Mouse (Mus musculus): ENCODE measurements at regions not wholly inside any gene's neighbourhood (a gene's known extent, or its start where the extent isn't known, plus 50 kb on each side); places are given as distances from the start of the nearest gene placed in this dataset.
"Not testable (repeated sequence)": the region's sequence is repeated elsewhere in the genome, so short reads cannot be mapped to it uniquely, and the experiment has no call there.

- Histone ChIP-seq H3K9me3 (no peaks in the 10 kb centered on the region), H3K4me3 (replicated peaks) (no peak overlapping the region), H3K27ac (no peak overlapping the region), H3K9ac (replicated peaks) (no peak overlapping the region), H3K4me1 (replicated peaks) (peaks cover 11% of the 10 kb centered on the region), H3K27me3 (no peaks in the 10 kb centered on the region), H3K4me2 (no peak overlapping the region), H3K36me3 (no peaks in the 10 kb centered on the region)
- 69% methylated on average over 14 of the region's 14 CpGs for WGBS
- no peak for ATAC-seq (ENCODE audit: insufficient number of reproducible peaks, insufficient read depth, low FRiP score, low TSS enrichment, low read depth)
Measured at GRCm38 (mm10) chr3:8035091-8035729, 1415.0 kb upstream of the 1700008P02Rik start.

DNA sequence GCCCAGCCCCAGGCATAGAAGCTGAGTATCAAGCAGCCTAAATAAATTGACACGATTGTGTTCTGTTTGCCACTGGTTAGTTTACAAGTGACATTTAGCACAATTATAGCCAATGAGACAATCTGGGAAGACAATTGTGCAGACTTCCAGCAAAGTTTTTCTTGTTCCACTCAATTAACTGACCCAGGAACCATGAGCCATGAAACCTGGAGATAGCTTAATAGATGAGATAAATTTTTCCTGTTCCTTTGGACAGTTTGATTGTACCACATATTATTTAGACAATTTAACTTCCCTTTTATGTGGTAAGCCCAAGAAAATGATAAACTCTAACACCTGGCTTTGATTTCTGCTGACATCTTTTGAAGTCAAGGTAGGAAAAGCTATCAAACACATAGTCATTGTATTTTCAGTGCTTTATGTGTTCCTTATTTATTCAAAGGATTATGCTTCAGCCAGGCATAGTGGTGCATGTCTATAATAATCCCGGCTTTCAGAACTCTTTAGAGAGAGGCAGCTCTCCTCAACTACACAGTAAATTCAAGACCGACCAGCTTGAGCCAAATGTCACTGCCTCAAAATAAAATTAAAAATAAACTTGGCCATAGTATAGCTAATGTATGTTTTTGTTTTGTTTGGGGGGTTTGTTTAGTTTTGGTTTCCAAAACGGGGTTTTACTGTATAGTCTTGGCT lies 1406.2 kb upstream of the 1700008P02Rik start:
- 59% methylated on average over 4 of the region's 4 CpGs for WGBS
- Histone ChIP-seq H3K9me3 (no peaks in the 10 kb centered on the region), H3K4me2 (no peak overlapping the region), H3K4me1 (replicated peaks) (no peaks in the 10 kb centered on the region), H3K27ac (no peak overlapping the region), H3K27me3 (no peaks in the 10 kb centered on the region), H3K36me3 (no peaks in the 10 kb centered on the region), H3K9ac (replicated peaks) (no peak overlapping the region), H3K4me3 (replicated peaks) (no peak overlapping the region)
- no peak for ATAC-seq (ENCODE audit: insufficient number of reproducible peaks, insufficient read depth, low FRiP score, low TSS enrichment, low read depth)

DNA sequence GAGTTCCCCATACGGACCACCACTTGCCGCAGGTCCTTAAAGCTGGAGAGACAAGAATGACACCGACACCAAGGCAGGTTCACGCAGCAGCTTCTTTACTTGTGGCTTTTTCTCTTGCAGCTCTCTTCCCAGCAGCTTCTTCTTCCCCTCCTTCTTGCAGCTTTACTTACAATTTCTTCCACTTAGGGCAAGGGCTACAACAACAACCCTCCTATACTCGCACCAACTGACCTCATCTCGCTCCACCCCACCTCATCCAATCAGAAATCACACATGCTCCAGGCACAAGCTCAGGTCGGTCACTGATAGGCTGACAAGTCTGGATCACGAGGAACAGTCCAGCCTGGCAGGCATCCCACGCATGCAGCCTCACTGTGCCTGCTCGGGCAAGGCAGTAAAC lies 1402.4 kb upstream of the 1700008P02Rik start:
- H3K27ac ChIP-seq, result no peak overlapping the region
- no peaks in the 10 kb centered on the region for H3K4me1 ChIP-seq (replicated peaks)
- peaks cover 8% of the 10 kb centered on the region for H3K9me3 ChIP-seq
- no peaks in the 10 kb centered on the region for H3K27me3 ChIP-seq
- no peak overlapping the region for H3K4me2 ChIP-seq
- WGBS, result 86% methylated on average over 10 of the region's 10 CpGs
- no peak overlapping the region for H3K4me3 ChIP-seq (replicated peaks)
- no peak for ATAC-seq (ENCODE audit: insufficient number of reproducible peaks, insufficient read depth, low FRiP score, low TSS enrichment, low read depth)
- no peaks in the 10 kb centered on the region for H3K36me3 ChIP-seq
- H3K9ac ChIP-seq (replicated peaks), result no peak overlapping the region

GRCm38 (mm10) chr3:8017489-8017888 lies 1397.2 kb upstream of the 1700008P02Rik start:
- WGBS, result 90% methylated on average over 3 of the region's 3 CpGs

GRCm38 (mm10) chr3:8016945-8017344 lies 1396.7 kb upstream of the 1700008P02Rik start:
- no peaks in the 10 kb centered on the region for H3K4me1 ChIP-seq (replicated peaks)
- H3K4me2 ChIP-seq, result no peak overlapping the region
- no peak overlapping the region for H3K27ac ChIP-seq
- no peak for ATAC-seq (ENCODE audit: insufficient number of reproducible peaks, insufficient read depth, low FRiP score, low TSS enrichment, low read depth)
- no peak overlapping the region for H3K9ac ChIP-seq (replicated peaks)
- peaks cover 8% of the 10 kb centered on the region for H3K9me3 ChIP-seq
- H3K4me3 ChIP-seq (replicated peaks), result no peak overlapping the region
- no peaks in the 10 kb centered on the region for H3K36me3 ChIP-seq
- no peaks in the 10 kb centered on the region for H3K27me3 ChIP-seq

More at GRCm38 (mm10) chr3:8017489-8017888, 1397.2 kb upstream of the 1700008P02Rik start:
- no peak overlapping the region for H3K4me2 ChIP-seq
- H3K9ac ChIP-seq (replicated peaks), result no peak overlapping the region
- H3K4me1 ChIP-seq (replicated peaks), result no peaks in the 10 kb centered on the region
- ATAC-seq (ENCODE audit: insufficient number of reproducible peaks, insufficient read depth, low FRiP score, low TSS enrichment, low read depth), result no peak
- H3K4me3 ChIP-seq (replicated peaks), result no peak overlapping the region
- H3K27me3 ChIP-seq, result no peaks in the 10 kb centered on the region
- no peaks in the 10 kb centered on the region for H3K36me3 ChIP-seq
- H3K27ac ChIP-seq, result no peak overlapping the region
- peaks cover 8% of the 10 kb centered on the region for H3K9me3 ChIP-seq

DNA sequence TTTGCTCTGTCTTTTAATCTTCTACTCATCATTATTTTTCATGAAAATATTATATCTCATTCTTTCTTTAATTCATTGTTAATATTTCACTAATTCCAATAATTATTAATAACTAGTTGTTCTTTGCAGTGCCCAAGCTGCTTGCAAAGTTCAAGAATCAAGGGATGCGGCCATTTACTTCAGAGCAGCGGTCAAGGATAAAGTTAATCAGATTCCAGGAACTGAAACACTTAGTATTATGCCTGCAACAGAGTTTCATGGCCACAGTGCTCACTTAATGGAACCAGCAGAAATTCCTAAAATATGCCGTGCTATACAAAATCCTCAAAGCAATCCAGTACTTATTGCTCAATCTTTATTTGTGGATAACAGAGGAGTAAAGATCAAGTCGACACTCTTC lies 1389.7 kb upstream of the 1700008P02Rik start:
- Histone ChIP-seq H3K4me1 (replicated peaks) (no peaks in the 10 kb centered on the region), H3K9me3 (no peaks in the 10 kb centered on the region), H3K27me3 (no peaks in the 10 kb centered on the region), H3K36me3 (no peaks in the 10 kb centered on the region), H3K4me2 (no peak overlapping the region), H3K4me3 (replicated peaks) (no peak overlapping the region), H3K27ac (no peak overlapping the region), H3K9ac (replicated peaks) (no peak overlapping the region)
- no peak for ATAC-seq (ENCODE audit: insufficient number of reproducible peaks, insufficient read depth, low FRiP score, low TSS enrichment, low read depth)
- 93% methylated on average over 4 of the region's 4 CpGs for WGBS

DNA sequence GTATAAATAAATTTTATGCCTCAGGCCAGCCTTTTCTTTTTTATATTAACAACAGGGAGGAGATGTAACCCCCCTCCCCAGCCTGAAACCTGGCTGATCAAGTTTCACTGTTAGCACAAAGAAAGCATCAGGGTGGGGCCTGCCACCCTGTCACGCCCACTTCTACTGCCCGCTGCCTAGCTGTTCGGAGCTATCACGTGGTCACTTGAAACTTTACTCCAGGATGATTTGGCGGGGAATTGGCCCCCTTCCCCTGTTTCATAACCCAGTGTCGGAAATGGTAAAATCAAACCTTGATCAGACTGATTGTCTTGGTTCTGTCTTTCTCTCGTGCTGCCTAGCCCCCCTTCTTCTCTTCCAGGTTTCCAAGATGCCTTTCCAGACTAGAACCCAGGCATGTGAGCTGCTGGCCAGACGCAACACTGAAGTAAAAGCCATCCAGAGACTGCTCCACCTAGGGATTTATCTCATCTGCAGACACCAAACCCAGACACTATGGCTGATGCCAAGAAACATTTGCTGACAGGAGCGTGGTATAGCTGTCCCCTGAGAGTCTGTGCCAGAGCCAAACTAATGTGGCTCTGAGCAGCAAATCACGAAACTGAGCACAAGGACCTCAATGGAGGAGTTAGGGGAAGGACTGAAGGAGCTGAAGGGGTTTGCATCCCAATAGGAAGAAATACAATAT lies 1386.6 kb upstream of the 1700008P02Rik start:
- Histone ChIP-seq H3K36me3 (no peaks in the 10 kb centered on the region), H3K4me2 (peak overlapping the region; percentile 19; the same call in 1 of the 2 replicates), H3K4me1 (replicated peaks) (no peaks in the 10 kb centered on the region), H3K9me3 (no peaks in the 10 kb centered on the region), H3K27me3 (no peaks in the 10 kb centered on the region), H3K27ac (no peak overlapping the region), H3K4me3 (replicated peaks) (no peak overlapping the region), H3K9ac (replicated peaks) (no peak overlapping the region)
- ATAC-seq (ENCODE audit: insufficient number of reproducible peaks, insufficient read depth, low FRiP score, low TSS enrichment, low read depth), result no peak
- 71% methylated on average over 10 of the region's 10 CpGs for WGBS

DNA sequence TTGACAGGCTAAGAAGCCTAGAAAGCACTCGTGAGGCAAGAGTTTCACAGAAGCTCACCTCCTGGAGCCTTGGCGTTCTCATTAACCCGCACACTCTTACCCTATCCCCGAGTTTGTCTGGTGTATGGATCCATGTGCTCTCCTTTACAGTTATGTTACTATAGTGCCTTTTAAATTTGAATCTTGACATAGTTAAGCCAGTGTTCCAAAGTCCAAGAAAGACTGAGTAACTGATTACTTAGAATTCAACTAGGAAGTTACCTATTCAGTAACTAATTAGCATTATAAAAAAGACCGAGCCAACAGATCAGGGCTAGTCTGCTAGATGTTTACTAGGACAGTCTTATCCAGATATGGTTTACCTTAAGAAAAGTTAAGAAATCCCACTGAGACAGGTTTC lies 1386.0 kb upstream of the 1700008P02Rik start:
- Histone ChIP-seq H3K4me3 (replicated peaks) (no peak overlapping the region), H3K9me3 (no peaks in the 10 kb centered on the region), H3K9ac (replicated peaks) (no peak overlapping the region), H3K27ac (no peak overlapping the region), H3K27me3 (no peaks in the 10 kb centered on the region), H3K4me2 (no peak overlapping the region), H3K36me3 (no peaks in the 10 kb centered on the region), H3K4me1 (replicated peaks) (no peaks in the 10 kb centered on the region)
- WGBS, result 74% methylated on average over 5 of the region's 5 CpGs
- ATAC-seq (ENCODE audit: insufficient number of reproducible peaks, insufficient read depth, low FRiP score, low TSS enrichment, low read depth), result no peak

GRCm38 (mm10) chr3:8005684-8006083 lies 1385.4 kb upstream of the 1700008P02Rik start:
- WGBS, result 89% methylated on average over 2 of the region's 2 CpGs
- not testable (repeated sequence) for H3K9me3 ChIP-seq; H3K36me3 ChIP-seq; H3K4me2 ChIP-seq; H3K27me3 ChIP-seq; H3K27ac ChIP-seq; H3K4me3 ChIP-seq (replicated peaks); ATAC-seq (ENCODE audit: insufficient number of reproducible peaks, insufficient read depth, low FRiP score, low TSS enrichment, low read depth); H3K9ac ChIP-seq (replicated peaks); H3K4me1 ChIP-seq (replicated peaks)

DNA sequence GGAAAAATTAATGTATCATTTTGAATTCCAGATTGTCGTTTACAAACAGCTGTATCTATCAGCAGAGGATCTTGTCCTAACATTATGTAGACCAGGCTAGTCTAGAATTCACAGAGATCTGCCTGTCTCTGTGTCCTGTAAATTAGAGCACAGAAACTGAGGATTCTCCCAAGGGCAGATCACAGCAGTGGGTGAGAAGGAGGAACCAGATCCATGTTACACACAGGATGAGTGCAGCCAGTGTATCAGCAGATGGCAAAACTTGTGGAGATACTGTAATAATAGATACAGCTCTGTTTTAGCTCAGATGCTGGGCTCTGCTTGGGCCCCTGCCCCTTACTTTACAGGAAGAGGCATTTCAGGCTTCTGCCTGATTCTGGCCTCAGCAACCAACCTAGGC lies 1384.0 kb upstream of the 1700008P02Rik start:
- ATAC-seq (ENCODE audit: insufficient number of reproducible peaks, insufficient read depth, low FRiP score, low TSS enrichment, low read depth), result no peak
- Histone ChIP-seq H3K36me3 (no peaks in the 10 kb centered on the region), H3K27me3 (no peaks in the 10 kb centered on the region), H3K4me3 (replicated peaks) (no peak overlapping the region), H3K4me2 (no peak overlapping the region), H3K9ac (replicated peaks) (no peak overlapping the region), H3K9me3 (no peaks in the 10 kb centered on the region), H3K4me1 (replicated peaks) (no peaks in the 10 kb centered on the region), H3K27ac (no peak overlapping the region)
- WGBS, result 87% methylated on average over 1 of the region's 1 CpGs

DNA sequence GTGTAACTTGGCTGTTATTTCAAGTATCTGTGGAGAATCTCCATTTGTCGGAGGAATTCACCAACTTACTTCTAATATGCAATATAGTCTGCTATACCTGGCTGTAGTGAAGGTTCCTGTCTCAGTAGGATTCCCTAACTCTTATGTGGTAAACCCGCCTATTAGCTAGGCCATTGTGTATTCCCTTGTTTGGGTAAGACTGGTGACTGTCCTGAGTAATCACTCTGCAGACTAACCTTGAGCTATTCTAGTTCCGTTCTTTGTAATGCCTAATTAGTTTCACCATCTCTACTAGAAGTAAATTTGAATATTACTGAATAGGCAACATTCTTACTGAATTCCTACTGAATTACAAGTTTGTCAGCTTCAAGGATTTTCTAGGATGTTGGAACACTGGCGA lies 1380.8 kb upstream of the 1700008P02Rik start:
- no peak overlapping the region for H3K4me2 ChIP-seq
- ATAC-seq (ENCODE audit: insufficient number of reproducible peaks, insufficient read depth, low FRiP score, low TSS enrichment, low read depth), result no peak
- H3K36me3 ChIP-seq, result no peaks in the 10 kb centered on the region
- H3K9me3 ChIP-seq, result no peaks in the 10 kb centered on the region
- no peak overlapping the region for H3K27ac ChIP-seq
- WGBS, result 94% methylated on average over 4 of the region's 4 CpGs
- H3K9ac ChIP-seq (replicated peaks), result no peak overlapping the region
- H3K4me3 ChIP-seq (replicated peaks), result no peak overlapping the region
- no peaks in the 10 kb centered on the region for H3K27me3 ChIP-seq
- H3K4me1 ChIP-seq (replicated peaks), result no peaks in the 10 kb centered on the region
